Mouse (Mus musculus) midbrain, embryonic 11.5 days (tissue): ENCODE data around the gene Smco3. TPM values are rescaled to one million over a fixed set of nuclear protein-coding genes. Genes with fewer than 3 reads are reported as not detected.

ENCODE experiments used
- ATAC-seq: fragments of 200-750 bp; cut with Nextera tagmentation; 2 replicates; pipeline ENCODE4 v1.8.0; 2017; ENCODE audit warnings: moderate TSS enrichment, moderate library complexity; ENCODE audit not compliant: low FRiP score
- DNase-seq: peaks from one replicate; pipeline ENCODE4 v3.0.0; 2015; ENCODE audit warnings: low spot score; ENCODE audit errors: missing footprints
- H3K27ac ChIP-seq: fragments of 300-500 bp; sonication (generic); 2 replicates; pipeline ENCODE4 v1.5.1; 2014; ENCODE audit warnings: low read depth, low read length
- H3K27me3 ChIP-seq: fragments of 300-500 bp; sonication (generic); 2 replicates; pipeline ENCODE4 v1.6.1; 2014; ENCODE audit warnings: mild to moderate bottlenecking, low read length, moderate library complexity, mixed read lengths; ENCODE audit not compliant: control insufficient read depth, insufficient read depth
- H3K36me3 ChIP-seq: fragments of 300-500 bp; sonication (generic); 2 replicates; pipeline ENCODE4 v1.6.1; 2014; ENCODE audit warnings: mild to moderate bottlenecking, low read length, moderate library complexity, mixed read lengths; ENCODE audit not compliant: control insufficient read depth, insufficient read depth
- H3K4me1 ChIP-seq: fragments of 300-500 bp; sonication (generic); 2 replicates; pipeline ENCODE4 v1.6.1; 2014; ENCODE audit warnings: low read length; ENCODE audit not compliant: control insufficient read depth, insufficient read depth
- H3K4me2 ChIP-seq: fragments of 300-500 bp; sonication (generic); 2 replicates; pipeline ENCODE4 v1.6.1; 2014; ENCODE audit warnings: mild to moderate bottlenecking, moderate library complexity
- H3K4me3 ChIP-seq: fragments of 300-500 bp; sonication (generic); 2 replicates; pipeline ENCODE4 v1.5.1; 2014; ENCODE audit warnings: low read depth, low read length
- H3K9ac ChIP-seq: fragments of 300-500 bp; sonication (generic); 2 replicates; pipeline ENCODE4 v1.6.1; 2014; ENCODE audit warnings: low read length
- H3K9me3 ChIP-seq: fragments of 300-500 bp; sonication (generic); 2 replicates; pipeline ENCODE4 v1.6.1; 2016; ENCODE audit warnings: low read length; ENCODE audit not compliant: control insufficient read depth
- WGBS: fragments of 180-500 bp; shearing (Covaris S2); extraction: QIAGEN DNeasy Blood & Tissue Kit; methylation state at CpG from one replicate; pipeline ENCODE4 v1.1.7; 2014; 5-methylcytosine and 5-hydroxymethylcytosine counted together
- polyA plus RNA-seq: library from polyadenylated mRNA; unstranded; fragments of >200 nt; fragmentation: Nextera tagmentation; extraction: Ambion mirVana; gene quantifications from 2 replicates; pipeline ENCODE4 v1.2.1, GENCODE M21; 2014

The Smco3 gene
- polyA plus RNA-seq, 1 experiment from 2014 or later: 0.12 TPM

DNA sequence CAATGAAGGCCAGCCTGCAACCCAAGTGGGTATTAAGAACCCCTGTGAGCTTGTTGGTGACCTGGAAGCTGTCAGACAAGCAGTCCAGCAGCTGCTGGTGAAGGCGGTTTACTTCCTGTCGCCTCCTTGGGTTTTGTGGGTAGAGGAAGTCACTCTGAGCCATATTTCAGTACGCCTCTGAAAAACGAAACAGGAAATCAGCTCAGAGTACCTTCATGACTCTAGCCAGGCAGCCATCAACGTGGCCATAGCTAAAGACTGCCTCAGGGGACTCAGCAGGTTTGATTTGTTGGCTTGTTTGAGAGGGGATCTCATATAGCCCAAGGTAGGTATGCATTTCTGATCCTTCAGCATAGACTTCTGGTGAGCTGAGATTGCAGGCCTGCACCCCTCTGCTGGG, 3.5 kb downstream of the Smco3 start:
- H3K36me3 ChIP-seq: no peaks in the 10 kb centered on the region
- 76% methylated on average over 5 of the region's 5 CpGs for WGBS
- H3K4me2 ChIP-seq: no peak overlapping the region
- H3K27me3 ChIP-seq: no peaks in the 10 kb centered on the region
- H3K4me1 ChIP-seq: peaks cover 4% of the 10 kb centered on the region
- no peak for DNase-seq
- no peak overlapping the region for H3K9ac ChIP-seq
- H3K27ac ChIP-seq: no peak overlapping the region
- H3K9me3 ChIP-seq: no peaks in the 10 kb centered on the region
- H3K4me3 ChIP-seq: no peak overlapping the region
- ATAC-seq: no peak

DNA sequence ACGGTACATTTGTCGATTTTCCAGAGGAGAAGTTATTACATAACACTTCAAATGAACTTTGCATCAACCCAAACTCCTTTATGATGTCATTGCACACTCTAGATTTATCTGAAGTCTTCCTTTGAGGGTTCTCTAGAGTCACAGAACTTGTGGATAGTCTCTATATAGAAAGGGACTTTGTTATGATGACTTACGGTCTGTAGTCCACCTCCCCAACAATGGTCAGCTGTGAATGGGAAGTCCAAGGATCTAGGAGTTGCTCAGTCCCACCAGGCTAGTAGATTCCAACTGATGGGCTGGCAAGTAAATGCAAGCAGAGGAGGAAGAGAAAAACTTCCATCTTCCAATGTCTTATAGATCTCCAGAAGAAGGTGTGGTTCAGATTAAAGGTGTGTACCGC, 6.6 kb downstream of the Smco3 start:
- ATAC-seq: peak; percentile 7; the same call in 1 of the 2 replicates
- no peaks in the 10 kb centered on the region for H3K27me3 ChIP-seq
- peak overlapping the region; percentile 100 for H3K4me3 ChIP-seq
- peak; percentile 86 for DNase-seq
- H3K4me2 ChIP-seq: peak overlapping the region; percentile 50
- H3K9me3 ChIP-seq: no peaks in the 10 kb centered on the region
- H3K9ac ChIP-seq: peak overlapping the region; percentile 99
- no peak overlapping the region for H3K27ac ChIP-seq
- WGBS: 34% methylated on average over 4 of the region's 4 CpGs
- H3K36me3 ChIP-seq: peaks cover 9% of the 10 kb centered on the region; the same call in 1 of the 2 replicates
- peaks cover 4% of the 10 kb centered on the region for H3K4me1 ChIP-seq

DNA sequence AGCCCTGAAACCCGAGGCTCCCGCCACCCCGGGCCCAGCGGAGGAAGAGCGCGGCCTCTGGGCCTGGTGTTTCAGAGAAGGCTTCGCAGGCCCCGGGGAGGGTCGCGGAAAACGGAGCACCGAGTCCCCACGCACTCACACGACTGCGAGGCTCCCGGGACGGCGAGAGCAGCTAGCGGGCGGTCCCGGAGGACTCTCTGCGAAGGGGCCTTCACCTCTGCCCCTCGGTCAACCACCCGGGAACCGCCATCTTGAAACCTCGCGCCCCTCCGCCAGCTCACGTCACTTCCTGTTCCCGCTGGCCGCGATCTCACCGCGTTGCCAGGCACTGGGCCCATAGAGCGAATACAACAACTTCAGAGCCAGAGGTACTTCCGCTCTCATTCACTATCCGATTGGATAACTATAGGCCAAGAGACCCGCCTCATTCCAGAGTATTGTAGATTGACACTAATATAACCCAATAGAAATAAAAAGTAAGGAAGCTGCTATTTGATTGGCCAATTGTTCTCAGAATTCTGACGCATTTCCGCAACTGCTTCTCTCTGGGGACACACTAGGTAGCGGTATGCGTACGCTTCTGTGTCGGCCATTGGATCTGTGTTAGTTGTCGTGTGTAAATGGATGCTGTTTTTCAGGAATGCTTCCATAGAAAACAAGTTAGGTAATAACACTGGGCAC, 7.2 kb downstream of the Smco3 start, which contains the start of gene Wbp11:
Gene Wbp11 (minus strand): TSS at position 353 of the 681 bp plus-strand sequence.
- Histone ChIP-seq H3K27me3 (no peaks in the 10 kb centered on the region), H3K4me2 (peak within 1 kb of the TSS; percentile 72), H3K4me1 (peaks cover 4% of the 10 kb centered on the region), H3K27ac (peak within 1 kb of the TSS; percentile 48), H3K36me3 (peaks cover 9% of the 10 kb centered on the region; the same call in 1 of the 2 replicates), H3K9ac (peak within 1 kb of the TSS; percentile 99), H3K9me3 (no peaks in the 10 kb centered on the region), H3K4me3 (peak within 1 kb of the TSS; percentile 100)
- peak; percentile 98 for DNase-seq
- WGBS: under 1% methylated on average over 45 of the region's 45 CpGs
- ATAC-seq: peak; percentile 100

DNA sequence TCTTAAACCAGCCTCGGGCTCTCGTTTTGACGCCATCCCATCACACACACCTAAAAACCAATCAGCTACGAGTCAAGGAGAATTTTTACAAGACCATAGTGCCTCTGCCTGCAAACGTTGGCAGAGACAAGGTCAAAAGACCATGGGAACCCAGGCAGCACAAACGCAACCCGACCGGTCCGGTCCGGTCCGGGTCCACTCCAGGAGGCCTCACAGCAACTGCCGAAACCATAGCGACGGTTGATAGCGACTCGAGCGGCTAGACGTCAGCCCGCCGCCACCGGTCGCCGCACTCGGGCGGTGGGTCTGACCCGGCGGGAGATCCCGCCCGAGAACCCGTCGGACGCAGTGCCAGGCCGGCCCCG, 7.8 kb downstream of the Smco3 start, which contains the start of gene BC049715:
Gene BC049715 (plus strand): TSS at position 111 of the 365 bp plus-strand sequence.
- Histone ChIP-seq H3K4me3 (peak within 1 kb of the TSS; percentile 100), H3K27me3 (no peaks in the 10 kb centered on the region), H3K4me1 (peaks cover 4% of the 10 kb centered on the region), H3K27ac (peak within 1 kb of the TSS; percentile 48), H3K36me3 (peaks cover 14% of the 10 kb centered on the region), H3K9me3 (no peaks in the 10 kb centered on the region), H3K4me2 (peak within 1 kb of the TSS; percentile 72), H3K9ac (peak within 1 kb of the TSS; percentile 99)
- no peak for ATAC-seq
- peak; percentile 88 for DNase-seq
- under 1% methylated on average over 26 of the region's 34 CpGs for WGBS

DNA sequence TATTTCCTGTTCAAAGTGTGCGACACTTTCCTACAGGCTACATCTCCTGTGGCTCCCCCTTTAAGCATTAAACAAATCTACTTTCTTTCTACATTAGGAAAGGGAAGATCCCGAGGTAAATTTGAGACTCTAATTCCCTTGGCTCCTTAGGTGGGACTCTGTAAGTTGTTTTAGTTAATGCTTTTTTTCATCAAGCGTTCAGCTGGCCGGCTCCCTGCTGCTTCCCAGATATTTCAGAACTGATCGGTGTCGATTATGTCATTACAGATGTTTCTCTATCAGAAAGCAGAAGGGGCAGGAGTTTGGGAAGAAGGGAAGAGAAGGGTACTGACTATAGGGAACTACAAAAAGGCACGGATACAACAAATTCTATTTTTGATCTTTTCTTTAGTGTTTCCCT, 8.1 kb downstream of the Smco3 start:
- peaks cover 18% of the 10 kb centered on the region for H3K36me3 ChIP-seq
- peak overlapping the region; percentile 99 for H3K9ac ChIP-seq
- no peaks in the 10 kb centered on the region for H3K27me3 ChIP-seq
- WGBS: 22% methylated on average over 7 of the region's 7 CpGs
- no peak overlapping the region for H3K27ac ChIP-seq
- H3K4me3 ChIP-seq: peak overlapping the region; percentile 100
- H3K9me3 ChIP-seq: no peaks in the 10 kb centered on the region
- peaks cover 4% of the 10 kb centered on the region for H3K4me1 ChIP-seq
- peak overlapping the region; percentile 72 for H3K4me2 ChIP-seq
- ATAC-seq (no peak), DNase-seq (no peak)

DNA sequence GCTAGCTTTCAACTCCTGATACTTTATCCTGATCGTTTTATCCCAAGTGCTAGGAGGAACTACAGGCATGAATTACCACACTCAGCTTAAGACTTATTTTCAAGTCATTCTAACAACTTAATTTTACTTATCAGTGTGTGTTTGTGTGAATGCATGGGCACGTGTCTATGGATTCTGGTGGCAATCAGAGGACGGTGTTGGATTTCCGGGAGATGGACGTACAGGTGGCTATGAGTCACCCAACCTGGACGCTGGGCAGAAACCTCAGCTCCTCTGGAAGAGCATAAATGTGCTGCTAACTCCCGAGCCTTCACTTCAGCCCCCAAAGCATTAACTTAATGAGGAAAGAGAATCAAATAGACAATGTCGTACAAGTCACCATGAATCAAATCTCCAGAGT, 10.3 kb downstream of the Smco3 start:
- H3K4me2 ChIP-seq: no peak overlapping the region
- WGBS: 93% methylated on average over 8 of the region's 8 CpGs
- H3K4me1 ChIP-seq: peaks cover 4% of the 10 kb centered on the region
- H3K36me3 ChIP-seq: peaks cover 32% of the 10 kb centered on the region
- H3K27ac ChIP-seq: no peak overlapping the region
- ATAC-seq: no peak
- peak; percentile 53 for DNase-seq
- H3K9ac ChIP-seq: no peak overlapping the region
- no peaks in the 10 kb centered on the region for H3K27me3 ChIP-seq
- H3K9me3 ChIP-seq: no peaks in the 10 kb centered on the region
- H3K4me3 ChIP-seq: no peak overlapping the region

DNA sequence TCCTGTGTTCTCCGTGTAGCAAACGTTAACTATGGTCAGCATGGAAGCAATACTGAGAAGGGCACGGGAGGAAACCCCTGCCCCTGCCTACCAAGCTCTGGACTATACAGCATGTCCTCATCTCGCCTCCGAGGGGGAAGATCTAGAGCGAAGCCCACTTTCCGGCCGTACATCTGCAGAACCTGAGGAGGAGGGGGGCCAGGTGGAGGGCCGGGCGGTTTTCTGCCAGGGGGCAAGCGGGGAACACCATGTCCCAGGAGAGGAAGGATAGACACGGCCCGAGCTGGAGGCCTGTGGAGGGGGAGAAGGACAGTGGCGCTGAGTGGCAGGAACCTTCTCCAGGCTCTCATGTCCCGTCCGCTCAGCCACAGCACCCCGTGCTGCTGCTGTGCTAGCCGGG, 14.2 kb downstream of the Smco3 start:
- peaks cover 49% of the 10 kb centered on the region for H3K36me3 ChIP-seq
- no peak for ATAC-seq

DNA sequence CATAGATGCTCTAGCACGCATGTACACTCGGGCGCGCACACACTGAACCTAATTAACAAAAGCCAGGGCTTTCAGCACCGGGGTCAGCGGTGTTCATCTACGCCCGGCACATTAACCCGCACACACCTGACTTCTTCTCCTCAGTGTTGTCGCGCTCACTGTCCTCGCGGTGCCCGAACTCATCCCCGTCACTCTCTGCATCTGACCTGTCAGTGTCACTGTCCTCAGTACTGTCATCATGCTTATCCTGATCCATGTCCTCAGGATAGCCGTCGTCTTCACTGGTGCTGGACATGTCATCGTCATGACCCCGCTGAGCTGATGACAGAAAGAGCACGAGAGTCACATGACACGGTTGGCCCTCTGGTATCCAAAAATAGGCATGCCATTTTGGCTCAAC, 14.9 kb downstream of the Smco3 start:
- H3K9me3 ChIP-seq: no peaks in the 10 kb centered on the region
- no peaks in the 10 kb centered on the region for H3K27me3 ChIP-seq
- no peak for DNase-seq
- ATAC-seq: no peak; the same call in 1 of the 2 replicates
- H3K36me3 ChIP-seq: peaks cover 56% of the 10 kb centered on the region
- H3K27ac ChIP-seq: no peak overlapping the region
- no peak overlapping the region for H3K9ac ChIP-seq
- H3K4me3 ChIP-seq: no peak overlapping the region
- H3K4me1 ChIP-seq: no peaks in the 10 kb centered on the region
- H3K4me2 ChIP-seq: no peak overlapping the region
- WGBS: 97% methylated on average over 21 of the region's 21 CpGs

More for the DNA sequence above, 14.2 kb downstream of the Smco3 start:
- no peak for DNase-seq
- Histone ChIP-seq H3K4me1 (no peaks in the 10 kb centered on the region), H3K9me3 (no peaks in the 10 kb centered on the region), H3K4me2 (no peak overlapping the region), H3K9ac (no peak overlapping the region), H3K27me3 (no peaks in the 10 kb centered on the region), H3K4me3 (no peak overlapping the region), H3K27ac (no peak overlapping the region)
- 97% methylated on average over 18 of the region's 18 CpGs for WGBS

DNA sequence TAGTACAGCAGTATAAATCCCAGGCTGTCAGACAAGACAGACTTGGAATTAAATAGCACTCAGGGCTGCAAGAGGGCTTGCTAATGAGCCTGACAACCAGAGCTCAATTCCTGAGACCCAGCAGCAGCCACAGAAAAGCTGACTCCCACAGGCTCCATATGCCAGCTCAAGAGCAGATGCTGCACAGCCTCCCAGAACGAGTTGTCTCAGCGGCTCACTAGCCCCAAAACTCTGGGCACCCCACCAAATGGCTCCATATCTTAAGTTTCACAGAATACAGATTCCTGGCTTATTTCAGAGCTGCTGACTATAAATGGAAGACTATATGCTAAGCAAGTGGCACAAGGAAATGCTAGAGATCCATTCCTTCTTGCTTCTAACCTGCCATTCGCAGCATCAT, 17.7 kb downstream of the Smco3 start:
- WGBS: 99% methylated on average over 3 of the region's 3 CpGs

More for the DNA sequence above, 17.7 kb downstream of the Smco3 start:
- DNase-seq (no peak), ATAC-seq (no peak)
- H3K4me1 ChIP-seq: no peaks in the 10 kb centered on the region
- H3K36me3 ChIP-seq: peaks cover 53% of the 10 kb centered on the region
- no peak overlapping the region for H3K27ac ChIP-seq
- no peak overlapping the region for H3K4me2 ChIP-seq
- H3K9ac ChIP-seq: no peak overlapping the region
- no peak overlapping the region for H3K4me3 ChIP-seq
- H3K27me3 ChIP-seq: no peaks in the 10 kb centered on the region
- H3K9me3 ChIP-seq: no peaks in the 10 kb centered on the region
